Mouse (Mus musculus) liver, embryonic 14.5 days (tissue): ENCODE measurements around the gene Clybl. TPM values are rescaled to one million over a fixed set of nuclear protein-coding genes. Genes with fewer than 3 reads are reported as not detected.

Experiments
- ATAC-seq: fragments of 200-750 bp; cut with Nextera tagmentation; 2 replicates; pipeline ENCODE4 v1.8.0; 2017; ENCODE audit warnings: moderate number of reproducible peaks, mild to moderate bottlenecking, moderate library complexity; ENCODE audit not compliant: insufficient read depth
- DNase-seq, 3 experiments: peaks; one replicate each; pipeline ENCODE4 v3.0.0-alpha.2; 2012 to 2013; ENCODE audit warnings: low read depth in 3 of 3, low spot score in 3 of 3
- H3K27ac ChIP-seq: fragments of 300-500 bp; sonication (generic); 2 replicates; pipeline ENCODE4 v1.5.1; 2014; ENCODE audit warnings: moderate library complexity, mild to moderate bottlenecking, control low read depth, inconsistent platforms
- H3K27me3 ChIP-seq: fragments of 300-500 bp; sonication (generic); 2 replicates; pipeline ENCODE4 v1.6.1; 2014; ENCODE audit warnings: mild to moderate bottlenecking, low read length, moderate library complexity; ENCODE audit not compliant: control insufficient read depth, insufficient read depth
- H3K36me3 ChIP-seq: fragments of 300-500 bp; sonication (generic); replicated peaks from 2 replicates; pipeline ENCODE4 v1.6.1; 2014; ENCODE audit warnings: low read depth; ENCODE audit not compliant: control insufficient read depth, insufficient read depth
- H3K4me1 ChIP-seq, 2 experiments: fragments of 200-500 bp in 1 of 2; fragments of 300-500 bp in 1 of 2; sonication (generic) in 1 of 2; replicated peaks; 2 replicates each; pipeline ENCODE4 v1.6.1; 2012 to 2014; ENCODE audit warnings: antibody characterized with exemption in 1 of 2, inconsistent platforms in 1 of 2, low read length in 1 of 2; ENCODE audit not compliant: control insufficient read depth in 2 of 2, insufficient read depth in 2 of 2
- H3K4me2 ChIP-seq: fragments of 300-500 bp; sonication (generic); 2 replicates; pipeline ENCODE4 v1.6.1; 2014; ENCODE audit warnings: low read depth, mild to moderate bottlenecking, control low read depth, moderate library complexity
- H3K4me3 ChIP-seq, 2 experiments: fragments of 200-500 bp in 1 of 2; fragments of 300-500 bp in 1 of 2; sonication (generic) in 1 of 2; 2 replicates each; pipeline ENCODE4 v1.5.1; 2012 to 2014; ENCODE audit warnings: low read depth in 2 of 2, low read length in 2 of 2, mild to moderate bottlenecking in 2 of 2, control low read depth in 1 of 2, inconsistent platforms in 1 of 2, moderate library complexity in 1 of 2; ENCODE audit not compliant: insufficient read depth in 1 of 2
- H3K9ac ChIP-seq: fragments of 300-500 bp; sonication (generic); replicated peaks from 2 replicates; pipeline ENCODE4 v1.6.1; 2014; ENCODE audit warnings: mild to moderate bottlenecking, control low read depth, moderate library complexity
- H3K9me3 ChIP-seq: fragments of 300-500 bp; sonication (generic); 2 replicates; pipeline ENCODE4 v1.6.1; 2016; ENCODE audit warnings: low read length, mixed read lengths; ENCODE audit not compliant: control insufficient read depth
- CTCF ChIP-seq: IDR thresholded peaks from 2 replicates; pipeline ENCODE4 v1.5.1; 2016; ENCODE audit warnings: antibody characterized with exemption, low read depth, control low read depth
- EP300 ChIP-seq: IDR thresholded peaks from 2 replicates; pipeline ENCODE4 v1.6.1; 2016; ENCODE audit warnings: antibody characterized with exemption, low read depth
- WGBS: fragments of 180-500 bp; shearing (Covaris S2); extraction: QIAGEN DNeasy Blood & Tissue Kit; methylation state at CpG from one replicate; pipeline ENCODE4 v1.1.7; 2014; ENCODE audit not compliant: insufficient replicate concordance; 5-methylcytosine and 5-hydroxymethylcytosine counted together
- polyA plus RNA-seq, 2 experiments: library from polyadenylated mRNA; depleted of rRNA in 1 of 2; stranded (reverse) in 1 of 2; unstranded in 1 of 2; fragments of >200 nt; fragmentation: Nextera tagmentation in 1 of 2; extraction: Ambion mirVana in 1 of 2; gene quantifications; 2 replicates each; pipeline versions ENCODE4 v1.2.1 to v1.2.3; 2012 to 2014

Clybl gene
- polyA plus RNA-seq, 2 experiments = 15.6 to 28.9 TPM

GRCm38 (mm10) chr14:122233212-122233714, 51.8 kb downstream of the Clybl start:
- no peaks in the 10 kb centered on the region for H3K9me3 ChIP-seq
- no peak overlapping the region for H3K4me2 ChIP-seq
- H3K36me3 ChIP-seq = no peaks in the 10 kb centered on the region
- no peak for TF ChIP-seq EP300
- H3K4me3 ChIP-seq = no peak overlapping the region
- WGBS = 77% methylated on average over 19 of the region's 19 CpGs
- no peak overlapping the region for H3K9ac ChIP-seq
- H3K27me3 ChIP-seq = no peaks in the 10 kb centered on the region; the same call in 1 of the 2 replicates
- no peaks in the 10 kb centered on the region for H3K4me1 ChIP-seq
- H3K27ac ChIP-seq = no peak overlapping the region
- no peak for DNase-seq
- no peak for ATAC-seq

GRCm38 (mm10) chr14:122243874-122244273, 62.4 kb downstream of the Clybl start:
- 55% methylated on average over 1 of the region's 1 CpGs for WGBS
- no peak overlapping the region for H3K27ac ChIP-seq
- no peak overlapping the region for H3K9ac ChIP-seq
- H3K4me1 ChIP-seq = no peaks in the 10 kb centered on the region
- no peak for ATAC-seq
- DNase-seq = no peak
- TF ChIP-seq CTCF = no peak
- TF ChIP-seq EP300 = no peak
- no peaks in the 10 kb centered on the region for H3K9me3 ChIP-seq
- no peak overlapping the region for H3K4me2 ChIP-seq
- H3K36me3 ChIP-seq = no peaks in the 10 kb centered on the region
- no peak overlapping the region for H3K4me3 ChIP-seq
- H3K27me3 ChIP-seq = no peaks in the 10 kb centered on the region

DNA sequence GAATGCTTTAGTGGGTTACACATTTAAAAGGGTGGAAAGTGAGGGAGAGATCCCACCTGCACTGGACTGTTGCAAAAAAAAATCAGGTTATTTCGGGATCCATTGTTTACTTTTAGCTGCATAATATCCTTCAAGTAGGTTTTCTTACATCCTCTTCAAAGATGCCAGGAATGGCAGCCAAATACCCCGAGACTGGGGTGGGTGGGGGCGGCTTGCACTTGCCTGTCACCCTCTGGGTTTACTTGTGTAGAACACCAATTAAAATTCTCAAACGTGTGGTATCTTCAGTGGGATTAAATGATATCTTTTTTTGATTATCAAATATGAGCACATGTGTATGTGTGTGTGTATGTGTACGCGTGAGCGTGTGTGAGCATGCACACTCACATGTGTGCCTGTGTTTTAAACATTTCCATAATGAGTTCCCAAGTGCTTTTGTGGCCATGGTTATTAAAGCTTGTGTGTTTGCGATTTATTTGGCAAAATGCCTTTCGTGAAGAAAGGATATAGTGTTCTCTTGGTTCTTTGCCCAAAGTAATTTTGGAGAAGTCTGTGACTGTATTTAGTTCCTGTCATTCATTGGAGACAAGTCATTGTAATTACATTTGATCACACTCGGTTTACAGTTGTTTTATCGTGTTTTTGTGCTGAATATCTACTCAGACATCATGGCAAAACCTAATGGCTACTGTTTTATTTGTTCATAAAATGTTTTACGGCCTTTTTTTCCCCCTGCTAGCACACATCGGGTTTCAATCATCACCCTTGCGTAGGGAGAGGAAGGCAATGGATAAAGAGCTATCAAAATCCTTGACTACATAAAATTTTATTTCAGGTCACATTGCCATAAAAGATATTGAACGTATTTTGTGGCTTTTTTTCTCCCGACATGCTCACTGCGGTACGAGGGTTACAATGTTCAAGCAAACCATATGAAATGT, 65.7 kb downstream of the Clybl start:
- Histone ChIP-seq H3K4me2 (no peak overlapping the region), H3K27me3 (no peaks in the 10 kb centered on the region), H3K4me1 (no peaks in the 10 kb centered on the region), H3K36me3 (no peaks in the 10 kb centered on the region), H3K9me3 (no peaks in the 10 kb centered on the region), H3K9ac (no peak overlapping the region), H3K27ac (no peak overlapping the region), H3K4me3 (no peak overlapping the region)
- TF ChIP-seq CTCF (no peak), EP300 (no peak)
- WGBS = 74% methylated on average over 18 of the region's 18 CpGs
- DNase-seq = no peak
- ATAC-seq = no peak

DNA sequence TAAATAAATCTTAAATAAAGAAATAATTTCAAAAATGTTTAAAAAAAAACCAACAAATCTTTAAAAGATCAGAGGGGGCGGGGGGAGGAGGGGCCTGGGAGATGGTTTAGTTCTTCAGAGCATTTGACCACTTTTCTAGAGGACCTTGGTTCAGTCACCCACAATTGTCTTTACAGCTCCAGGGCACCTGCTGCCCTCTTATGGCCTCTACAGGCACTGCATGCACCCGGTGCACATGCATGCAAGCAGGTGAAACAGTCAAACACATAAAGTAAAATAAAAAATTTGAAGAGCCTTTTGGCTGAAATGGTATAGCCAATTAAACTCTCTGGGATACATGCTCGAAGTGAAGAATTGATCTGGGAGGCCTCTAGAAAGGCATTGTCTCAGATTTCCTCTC, 67.6 kb downstream of the Clybl start:
- 55% methylated on average over 3 of the region's 3 CpGs for WGBS
- Histone ChIP-seq H3K4me3 (no peak overlapping the region), H3K27me3 (no peaks in the 10 kb centered on the region), H3K9ac (no peak overlapping the region), H3K9me3 (no peaks in the 10 kb centered on the region), H3K36me3 (no peaks in the 10 kb centered on the region), H3K4me1 (no peaks in the 10 kb centered on the region), H3K4me2 (no peak overlapping the region), H3K27ac (no peak overlapping the region)
- no peak for ATAC-seq
- TF ChIP-seq EP300 = no peak
- TF ChIP-seq CTCF = peak; percentile 72
- peak in 1 of 3 experiments; percentile 2 for DNase-seq

DNA sequence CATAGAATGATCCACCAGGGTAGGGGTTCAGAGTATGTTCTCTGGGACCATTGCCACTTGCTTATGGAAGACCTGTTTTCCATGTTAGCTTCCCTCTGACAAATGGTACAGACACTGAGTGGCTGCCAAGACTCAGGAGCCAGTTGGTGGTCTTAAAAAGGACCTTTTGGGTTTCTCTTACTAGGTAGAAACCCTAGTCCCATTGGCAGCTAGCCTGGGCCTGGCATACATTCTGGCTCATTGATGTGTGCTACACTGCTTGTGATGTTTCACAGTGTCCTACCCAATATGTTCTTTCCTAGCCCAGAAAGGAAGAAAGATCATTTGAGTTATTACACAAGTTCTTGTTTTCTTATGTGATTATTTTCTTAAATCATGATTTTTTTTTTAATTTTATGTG, 69.8 kb downstream of the Clybl start:
- Histone ChIP-seq H3K27me3 (peaks cover 16% of the 10 kb centered on the region), H3K9me3 (no peaks in the 10 kb centered on the region), H3K4me3 (no peak overlapping the region), H3K36me3 (no peaks in the 10 kb centered on the region), H3K4me1 (no peaks in the 10 kb centered on the region), H3K9ac (no peak overlapping the region), H3K27ac (no peak overlapping the region), H3K4me2 (no peak overlapping the region)
- no peak for DNase-seq
- TF ChIP-seq CTCF (no peak), EP300 (no peak)
- ATAC-seq = no peak
